Mouse (Mus musculus) forebrain, embryonic 13.5 days (tissue): ENCODE measurements around the gene Gm21860. TPM values are rescaled to one million over a fixed set of nuclear protein-coding genes. Genes with fewer than 3 reads are reported as not detected.
"Not testable (repeated sequence)": the region's sequence is repeated elsewhere in the genome, so short reads cannot be mapped to it uniquely, and the experiment has no call there.

Source experiments
- ATAC-seq: fragments of 200-750 bp; cut with Nextera tagmentation; 2 replicates; pipeline ENCODE4 v1.8.0; 2017
- H3K27ac ChIP-seq: fragments of 300-500 bp; sonication (generic); 2 replicates; pipeline ENCODE4 v1.5.1; 2015; ENCODE audit warnings: inconsistent platforms, mild to moderate bottlenecking, moderate library complexity
- H3K27me3 ChIP-seq: fragments of 300-500 bp; sonication (generic); 2 replicates; pipeline ENCODE4 v1.6.1; 2015; ENCODE audit warnings: mild to moderate bottlenecking, inconsistent platforms
- H3K36me3 ChIP-seq: fragments of 300-500 bp; sonication (generic); 2 replicates; pipeline ENCODE4 v1.6.1; 2015; ENCODE audit warnings: mild to moderate bottlenecking, inconsistent platforms; ENCODE audit not compliant: poor library complexity, severe bottlenecking
- H3K4me1 ChIP-seq: fragments of 300-500 bp; sonication (generic); 2 replicates; pipeline ENCODE4 v1.6.1; 2015; ENCODE audit warnings: inconsistent platforms
- H3K4me2 ChIP-seq: fragments of 300-500 bp; sonication (generic); 2 replicates; pipeline ENCODE4 v1.6.1; 2015; ENCODE audit warnings: inconsistent platforms, mild to moderate bottlenecking, moderate library complexity
- H3K4me3 ChIP-seq: fragments of 300-500 bp; sonication (generic); 2 replicates; pipeline ENCODE4 v1.5.1; 2015; ENCODE audit warnings: mild to moderate bottlenecking, inconsistent platforms
- H3K9ac ChIP-seq: fragments of 300-500 bp; sonication (generic); 2 replicates; pipeline ENCODE4 v1.6.1; 2015; ENCODE audit warnings: mild to moderate bottlenecking, inconsistent platforms
- H3K9me3 ChIP-seq: fragments of 300-500 bp; sonication (generic); replicated peaks from 2 replicates; pipeline ENCODE4 v1.6.1; 2016; ENCODE audit warnings: inconsistent platforms
- WGBS: fragments of 180-500 bp; shearing (Covaris S2); methylation state at CpG from one replicate; pipeline ENCODE4 v1.1.7; 2015; 5-methylcytosine and 5-hydroxymethylcytosine counted together
- polyA plus RNA-seq: library from polyadenylated mRNA; unstranded; fragments of >200 nt; fragmentation: Nextera tagmentation; extraction: Ambion mirVana; gene quantifications from 2 replicates; pipeline ENCODE4 v1.2.1, GENCODE M21; 2015

Gm21860 gene
- polyA plus RNA-seq, 1 experiment from 2014 or later: not detected

DNA sequence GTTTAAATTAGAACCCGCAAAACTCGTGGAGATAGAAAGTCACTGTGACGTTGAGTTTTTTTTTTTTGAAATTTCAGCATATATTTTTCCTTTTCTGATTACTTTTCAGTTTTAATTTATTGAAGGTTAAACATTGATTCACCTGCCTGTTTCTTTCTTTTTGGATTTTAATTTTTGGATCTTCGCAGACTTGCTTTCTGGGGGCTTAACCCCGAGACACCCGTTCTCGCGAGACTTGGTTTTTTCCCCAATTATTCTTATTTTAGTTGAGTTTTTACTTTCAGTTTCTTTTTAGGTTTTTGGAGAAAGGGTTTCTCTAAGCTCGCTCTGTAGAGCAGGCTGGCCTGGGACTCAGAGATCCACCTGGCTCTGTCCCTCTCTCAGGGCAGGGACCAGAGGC is 36.6 kb downstream of the Gm21860 start:
- ATAC-seq, H3K4me3 ChIP-seq, H3K27me3 ChIP-seq: not testable (repeated sequence)

DNA sequence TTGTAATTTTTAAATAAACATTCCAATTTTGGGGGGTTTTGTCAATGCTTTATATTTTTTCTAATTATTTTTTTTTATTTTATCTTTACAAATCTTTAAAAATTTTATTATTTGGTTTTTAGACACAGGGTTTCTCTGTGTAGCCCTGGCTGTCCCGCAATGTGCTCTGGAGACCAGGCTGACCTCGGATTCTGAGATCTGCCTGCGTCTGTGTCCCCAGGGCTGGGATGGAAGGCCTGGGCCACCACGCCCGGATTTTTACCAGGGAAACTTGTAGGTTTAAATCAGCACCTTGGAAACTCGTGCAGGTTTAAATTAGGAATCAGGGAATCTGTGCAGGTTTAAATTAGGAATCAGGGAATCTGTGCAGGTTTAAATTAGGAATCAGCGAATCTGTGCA is 37.1 kb downstream of the Gm21860 start:
- H3K4me3 ChIP-seq, H3K27me3 ChIP-seq, H3K27ac ChIP-seq, H3K4me2 ChIP-seq, H3K36me3 ChIP-seq, H3K9me3 ChIP-seq, H3K4me1 ChIP-seq, H3K9ac ChIP-seq, ATAC-seq: not testable (repeated sequence)
- 68% methylated on average over 7 of the region's 7 CpGs for WGBS

More for the DNA sequence above, 36.6 kb downstream of the Gm21860 start:
- H3K27ac ChIP-seq, H3K4me1 ChIP-seq, H3K4me2 ChIP-seq, H3K36me3 ChIP-seq, H3K9me3 ChIP-seq, H3K9ac ChIP-seq: not testable (repeated sequence)
- 83% methylated on average over 9 of the region's 9 CpGs for WGBS

Other genes with a start within 250 kb of the Gm21860 start
- not detected in 2 replicates for gene Gm47283, start 29.9 kb upstream of the Gm21860 start, polyA plus RNA-seq
- not detected in 2 replicates for gene Gm21748, start 84.4 kb upstream of the Gm21860 start, polyA plus RNA-seq